Mouse (Mus musculus): ENCODE measurements at regions not wholly inside any gene's neighbourhood (a gene's known extent, or its start where the extent isn't known, plus 50 kb on each side); places are given as distances from the start of the nearest gene placed in this dataset.
A peak's percentile ranks its signal among the peaks of the same experiment; 100 is the strongest.

- no peak for DNase-seq
These were observed 107.8 kb downstream of the Btg1 start for GRCm38 (mm10) chr10:96724436-96725175.

GRCm38 (mm10) chr10:96726801-96727780, 110.3 kb downstream of the Btg1 start:
- no peak for DNase-seq

- no peak for DNase-seq
These were observed 116.8 kb downstream of the Btg1 start for GRCm38 (mm10) chr10:96733581-96733980.

GRCm38 (mm10) chr10:96735146-96735545, 118.3 kb downstream of the Btg1 start:
- no peak for DNase-seq

- no peak for DNase-seq
These were observed 119.3 kb downstream of the Btg1 start for GRCm38 (mm10) chr10:96735885-96736628.

GRCm38 (mm10) chr10:96737972-96738371, 121.2 kb downstream of the Btg1 start:
- DNase-seq: no peak

GRCm38 (mm10) chr10:96738606-96739005, 121.8 kb downstream of the Btg1 start:
- no peak for DNase-seq

- DNase-seq: peak; percentile 58
These were observed 127.5 kb downstream of the Btg1 start for GRCm38 (mm10) chr10:96744167-96744777.

- DNase-seq: no peak
These were observed 130.3 kb downstream of the Btg1 start for GRCm38 (mm10) chr10:96747015-96747663.

GRCm38 (mm10) chr10:96750861-96751260, 134.1 kb downstream of the Btg1 start:
- peak; percentile 15 for DNase-seq

- DNase-seq: peak; percentile 88
These were observed 134.9 kb downstream of the Btg1 start for GRCm38 (mm10) chr10:96751580-96752264.

GRCm38 (mm10) chr10:96752531-96752930, 135.7 kb downstream of the Btg1 start:
- no peak for DNase-seq

GRCm38 (mm10) chr10:96753521-96753920, 136.7 kb downstream of the Btg1 start:
- no peak for DNase-seq

GRCm38 (mm10) chr10:96755674-96756073, 138.9 kb downstream of the Btg1 start:
- DNase-seq: no peak

GRCm38 (mm10) chr10:96756355-96757084, 139.7 kb downstream of the Btg1 start:
- no peak for DNase-seq

- DNase-seq: no peak
These were observed 140.5 kb downstream of the Btg1 start for GRCm38 (mm10) chr10:96757311-96757710.

GRCm38 (mm10) chr10:96761601-96762000, 144.8 kb downstream of the Btg1 start:
- no peak for DNase-seq

- no peak for DNase-seq
These were observed 148.8 kb downstream of the Btg1 start for GRCm38 (mm10) chr10:96765626-96766025.

- DNase-seq: no peak
These were observed 161.4 kb downstream of the Btg1 start for GRCm38 (mm10) chr10:96778220-96778619.

GRCm38 (mm10) chr10:96783966-96784365, 167.2 kb downstream of the Btg1 start:
- no peak for DNase-seq
